Mouse (Mus musculus): ENCODE measurements around the gene Rreb1. TPM values are rescaled to one million over a fixed set of nuclear protein-coding genes. Genes with fewer than 3 reads are reported as not detected.

The Rreb1 gene
- total and polyA plus RNA-seq, 2 experiments from 2014 or later: 2.3 to 6.0 TPM

DNA sequence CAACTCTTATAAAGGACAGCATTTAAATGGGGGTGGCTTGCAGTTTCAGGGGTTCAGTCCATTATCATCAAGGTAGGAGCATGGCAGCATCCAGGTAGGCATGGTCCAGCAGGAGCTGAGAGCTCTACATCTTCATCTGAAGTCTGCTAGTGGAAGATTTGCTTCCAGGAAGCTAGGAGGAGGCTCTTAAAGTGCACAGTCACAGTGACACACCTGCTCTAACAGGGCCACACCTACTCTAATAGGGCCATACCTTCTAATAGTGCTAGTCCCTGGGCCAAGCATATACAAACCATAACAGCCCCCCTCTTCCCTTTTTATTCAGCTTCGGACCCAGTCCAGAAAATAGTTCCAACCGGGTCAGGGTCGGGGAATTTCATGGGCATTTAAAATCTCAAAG is 221.5 kb downstream of the Rreb1 start:
- Histone ChIP-seq H3K9ac (replicated peaks; ENCODE audit: low read length) (no peak overlapping the region), H3K4me2 (ENCODE audit: low read depth, low read length) (no peak overlapping the region), H3K9me3 (ENCODE audit: low read length) (no peaks in the 10 kb centered on the region), H3K27me3 (ENCODE audit: insufficient read depth, low read length) (no peaks in the 10 kb centered on the region), H3K4me3 (ENCODE audit: low read length) (no peak overlapping the region), H3K36me3 (ENCODE audit: insufficient read depth, low read length) (no peaks in the 10 kb centered on the region), H3K27ac (no peak overlapping the region), H3K4me1 (ENCODE audit: insufficient read depth, low read length) (no peaks in the 10 kb centered on the region)
- TF ChIP-seq CTCF (IDR thresholded peaks at IDR 0.05; ENCODE audit: low read depth): no peak
- ATAC-seq: no peak
- no peak for DNase-seq (ENCODE audit: low spot score)
- WGBS: 72% methylated on average over 3 of the region's 3 CpGs

Other genes with a start within 250 kb of the Rreb1 start
- gene Ssr1, start 215.8 kb downstream of the Rreb1 start, total RNA-seq (2014; rRNA removed): 23.3 and 32.6 TPM in 2 replicates
- gene Ssr1, start 215.8 kb downstream of the Rreb1 start, polyA plus RNA-seq (2015; fragmentation: Nextera tagmentation; extraction: Ambion mirVana): 76.3 and 80.0 TPM in 2 replicates